Mouse (Mus musculus) heart, embryonic 16.5 days (tissue): ENCODE data around the gene Slc12a4. TPM values are rescaled to one million over a fixed set of nuclear protein-coding genes. Genes with fewer than 3 reads are reported as not detected.

Source experiments
- ATAC-seq: fragments of 200-750 bp; cut with Nextera tagmentation; replicated peaks from 2 replicates; pipeline ENCODE4 v1.8.0; 2017; ENCODE audit warnings: moderate number of reproducible peaks; ENCODE audit not compliant: insufficient read depth, low FRiP score; ENCODE audit errors: extremely low read depth
- H3K27ac ChIP-seq: fragments of 300-500 bp; sonication (generic); 2 replicates; pipeline ENCODE4 v1.5.1; 2014; ENCODE audit warnings: mild to moderate bottlenecking, low read length, control low read depth, moderate library complexity
- H3K27me3 ChIP-seq: fragments of 300-500 bp; sonication (generic); 2 replicates; pipeline ENCODE4 v1.6.1; 2014; ENCODE audit warnings: low read length, mixed read lengths; ENCODE audit not compliant: control insufficient read depth, insufficient read depth
- H3K36me3 ChIP-seq: fragments of 300-500 bp; sonication (generic); 2 replicates; pipeline ENCODE4 v1.6.1; 2014; ENCODE audit not compliant: control insufficient read depth, insufficient read depth
- H3K4me1 ChIP-seq: fragments of 300-500 bp; sonication (generic); 2 replicates; pipeline ENCODE4 v1.6.1; 2014; ENCODE audit warnings: low read length, mixed read lengths; ENCODE audit not compliant: control insufficient read depth, insufficient read depth
- H3K4me2 ChIP-seq: fragments of 300-500 bp; sonication (generic); 2 replicates; pipeline ENCODE4 v1.6.1; 2014; ENCODE audit warnings: low read depth, mild to moderate bottlenecking, control low read depth, low read length
- H3K4me3 ChIP-seq: fragments of 300-500 bp; sonication (generic); 2 replicates; pipeline ENCODE4 v1.5.1; 2014; ENCODE audit warnings: mild to moderate bottlenecking, control low read depth, low read length
- H3K9ac ChIP-seq: fragments of 300-500 bp; sonication (generic); 2 replicates; pipeline ENCODE4 v1.6.1; 2014; ENCODE audit warnings: low read length, control low read depth
- H3K9me3 ChIP-seq: fragments of 300-500 bp; sonication (generic); replicated peaks from 2 replicates; pipeline ENCODE4 v1.6.1; 2016; ENCODE audit warnings: low read length; ENCODE audit not compliant: control insufficient read depth
- WGBS: fragments of 180-500 bp; shearing (Covaris S2); extraction: QIAGEN DNeasy Blood & Tissue Kit; methylation state at CpG from one replicate; pipeline ENCODE4 v1.1.7; 2014; 5-methylcytosine and 5-hydroxymethylcytosine counted together
- polyA plus RNA-seq: library from polyadenylated mRNA; unstranded; fragments of >200 nt; fragmentation: Nextera tagmentation; extraction: Ambion mirVana; gene quantifications from 2 replicates; pipeline ENCODE4 v1.2.1, GENCODE M21; 2015

Gene Slc12a4
- polyA plus RNA-seq, 1 experiment from 2014 or later = 38.5 TPM

GRCm38 (mm10) chr8:105942542-105942941, 23.4 kb downstream of the Slc12a4 start:
- H3K36me3 ChIP-seq = peaks cover 45% of the 10 kb centered on the region
- ATAC-seq = no peak
- H3K4me3 ChIP-seq = no peak overlapping the region
- H3K4me2 ChIP-seq = no peak overlapping the region
- no peak overlapping the region for H3K27ac ChIP-seq
- no peak overlapping the region for H3K9ac ChIP-seq
- no peaks in the 10 kb centered on the region for H3K27me3 ChIP-seq
- no peaks in the 10 kb centered on the region for H3K9me3 ChIP-seq
- peaks cover 6% of the 10 kb centered on the region for H3K4me1 ChIP-seq
- WGBS = 93% methylated on average over 5 of the region's 5 CpGs

GRCm38 (mm10) chr8:105942026-105942425, 23.9 kb downstream of the Slc12a4 start:
- WGBS = 87% methylated on average over 11 of the region's 11 CpGs
- H3K27ac ChIP-seq = no peak overlapping the region
- H3K27me3 ChIP-seq = no peaks in the 10 kb centered on the region
- H3K4me1 ChIP-seq = peaks cover 6% of the 10 kb centered on the region
- H3K9me3 ChIP-seq = no peaks in the 10 kb centered on the region
- no peak overlapping the region for H3K4me2 ChIP-seq
- no peak overlapping the region for H3K4me3 ChIP-seq
- H3K36me3 ChIP-seq = peaks cover 41% of the 10 kb centered on the region
- ATAC-seq = no peak
- no peak overlapping the region for H3K9ac ChIP-seq

- 14% methylated on average over 4 of the region's 4 CpGs for WGBS
- H3K27me3 ChIP-seq = no peaks in the 10 kb centered on the region
- H3K4me3 ChIP-seq = peak within 1 kb of the TSS; percentile 62
- peak within 1 kb of the TSS; percentile 91 for H3K27ac ChIP-seq
- peak within 1 kb of the TSS; percentile 86 for H3K4me2 ChIP-seq
- no peaks in the 10 kb centered on the region for H3K9me3 ChIP-seq
- no peak for ATAC-seq
- peak within 1 kb of the TSS; percentile 93 for H3K9ac ChIP-seq
- H3K36me3 ChIP-seq = peaks cover 9% of the 10 kb centered on the region
- peaks cover 18% of the 10 kb centered on the region for H3K4me1 ChIP-seq
Observed at GRCm38 (mm10) chr8:105938306-105938669, 27.6 kb downstream of the Slc12a4 start, which contains the start of gene Psmb10. Gene Psmb10, minus strand, starts transcription at chr8:105938444.

GRCm38 (mm10) chr8:105937496-105938305, 28.2 kb downstream of the Slc12a4 start:
- Histone ChIP-seq H3K4me1 (peaks cover 18% of the 10 kb centered on the region), H3K27me3 (no peaks in the 10 kb centered on the region), H3K36me3 (0 out of 2 replicates have a peak, but pooled peaks cover 3% of the 10 kb centered on the region), H3K4me2 (peak overlapping the region; percentile 86), H3K4me3 (peak overlapping the region; percentile 62), H3K9me3 (no peaks in the 10 kb centered on the region), H3K9ac (peak overlapping the region; percentile 93), H3K27ac (peak overlapping the region; percentile 91)
- ATAC-seq = 0 out of 2 replicates have a peak, but pooled peaks have one; percentile 15
- WGBS = under 1% methylated on average over 33 of the region's 33 CpGs

- peak; percentile 89 for ATAC-seq
- no peaks in the 10 kb centered on the region for H3K9me3 ChIP-seq
- peak overlapping the region; percentile 86 for H3K4me2 ChIP-seq
- no peaks in the 10 kb centered on the region for H3K27me3 ChIP-seq
- 0% methylated on average over 30 of the region's 30 CpGs for WGBS
- peaks cover 18% of the 10 kb centered on the region for H3K4me1 ChIP-seq
- 0 out of 2 replicates have a peak, but pooled peaks cover 2% of the 10 kb centered on the region for H3K36me3 ChIP-seq
- peak overlapping the region; percentile 62 for H3K4me3 ChIP-seq
- peak overlapping the region; percentile 93 for H3K9ac ChIP-seq
- H3K27ac ChIP-seq = peak overlapping the region; percentile 91
Observed at GRCm38 (mm10) chr8:105936866-105937475, 28.9 kb downstream of the Slc12a4 start.

- Histone ChIP-seq H3K4me2 (peak overlapping the region; percentile 86), H3K4me3 (peak overlapping the region; percentile 62), H3K36me3 (no peaks in the 10 kb centered on the region), H3K27ac (peak overlapping the region; percentile 69), H3K9me3 (no peaks in the 10 kb centered on the region), H3K9ac (peak overlapping the region; percentile 93), H3K27me3 (no peaks in the 10 kb centered on the region), H3K4me1 (peaks cover 18% of the 10 kb centered on the region)
- no peak for ATAC-seq
- 27% methylated on average over 7 of the region's 7 CpGs for WGBS
Observed at GRCm38 (mm10) chr8:105935863-105936603, 29.9 kb downstream of the Slc12a4 start.

- no peak for ATAC-seq
- Histone ChIP-seq H3K9ac (no peak overlapping the region), H3K4me3 (no peak overlapping the region), H3K36me3 (no peaks in the 10 kb centered on the region), H3K4me2 (no peak overlapping the region), H3K9me3 (no peaks in the 10 kb centered on the region), H3K27me3 (no peaks in the 10 kb centered on the region), H3K27ac (no peak overlapping the region), H3K4me1 (peaks cover 18% of the 10 kb centered on the region)
- 56% methylated on average over 6 of the region's 6 CpGs for WGBS
Observed at GRCm38 (mm10) chr8:105935105-105935504, 30.8 kb downstream of the Slc12a4 start.

- WGBS = 94% methylated on average over 2 of the region's 2 CpGs
- no peak within 1 kb of the TSS for H3K4me2 ChIP-seq
- ATAC-seq = no peak
- no peaks in the 10 kb centered on the region for H3K27me3 ChIP-seq
- no peak within 1 kb of the TSS for H3K9ac ChIP-seq
- H3K27ac ChIP-seq = no peak within 1 kb of the TSS
- no peaks in the 10 kb centered on the region for H3K9me3 ChIP-seq
- peaks cover 18% of the 10 kb centered on the region for H3K4me1 ChIP-seq
- H3K36me3 ChIP-seq = no peaks in the 10 kb centered on the region
- no peak within 1 kb of the TSS for H3K4me3 ChIP-seq
Observed at GRCm38 (mm10) chr8:105933762-105934161, 32.1 kb downstream of the Slc12a4 start, which contains the start of gene Ctrl. Gene Ctrl, minus strand, starts transcription at chr8:105933862.
